Mouse (Mus musculus): ENCODE results near the gene Cd180. TPM values are rescaled to one million over a fixed set of nuclear protein-coding genes. Genes with fewer than 3 reads are reported as not detected.
A peak's percentile ranks its signal among the peaks of the same experiment; 100 is the strongest.

Cd180 gene
- 0.88 and 1.6 TPM in 2 replicates for polyA plus RNA-seq (2014; fragmentation: Nextera tagmentation; extraction: Ambion mirVana)

DNA sequence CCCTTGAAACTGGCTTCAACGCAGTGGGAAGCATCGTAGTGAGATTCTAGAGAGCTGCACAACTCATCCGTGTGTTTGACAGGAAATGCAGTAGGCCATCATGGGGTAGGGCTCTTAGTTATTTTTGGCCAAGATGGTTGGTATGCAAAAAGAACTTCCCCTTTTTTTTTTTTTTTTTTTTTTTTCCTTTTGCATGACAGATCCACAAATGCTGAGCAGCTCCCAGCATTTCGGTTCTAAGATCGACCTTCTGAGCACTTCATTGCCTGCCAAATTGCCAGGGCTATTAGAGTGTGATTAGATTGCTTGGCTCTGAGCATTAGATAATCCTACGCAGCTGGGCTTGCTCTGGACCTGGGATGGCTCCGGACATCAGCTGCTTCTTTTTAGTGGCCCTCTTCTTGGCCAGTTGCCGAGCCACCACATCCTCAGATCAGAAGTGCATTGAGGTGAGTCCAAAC, at the start of gene Cd180:
Cd180 (plus strand) TSS at position 218 of the 461 bp plus-strand sequence.
- no peak within 1 kb of the TSS for H3K4me3 ChIP-seq (ENCODE audit: low read depth, low read length)
- no peak within 1 kb of the TSS for H3K27ac ChIP-seq (replicated peaks; ENCODE audit: low read depth, low read length)
- 66% methylated on average over 8 of the region's 8 CpGs for WGBS
- peaks cover 3% of the 10 kb centered on the region for H3K4me1 ChIP-seq (ENCODE audit: control insufficient read depth, insufficient read depth, low read length)
- DNase-seq (ENCODE audit: low spot score) (peak; percentile 17), ATAC-seq (ENCODE audit: low read depth) (no peak)
- no peaks in the 10 kb centered on the region for H3K36me3 ChIP-seq (ENCODE audit: control insufficient read depth, insufficient read depth, low read length)
- H3K9ac ChIP-seq (ENCODE audit: low read depth, low read length) = no peak within 1 kb of the TSS
- H3K9me3 ChIP-seq (ENCODE audit: control insufficient read depth, low read length) = no peaks in the 10 kb centered on the region
- no peak within 1 kb of the TSS for H3K4me2 ChIP-seq (ENCODE audit: low read depth, low read length)
- no peaks in the 10 kb centered on the region for H3K27me3 ChIP-seq (replicated peaks; ENCODE audit: control insufficient read depth, insufficient read depth, low read length)

DNA sequence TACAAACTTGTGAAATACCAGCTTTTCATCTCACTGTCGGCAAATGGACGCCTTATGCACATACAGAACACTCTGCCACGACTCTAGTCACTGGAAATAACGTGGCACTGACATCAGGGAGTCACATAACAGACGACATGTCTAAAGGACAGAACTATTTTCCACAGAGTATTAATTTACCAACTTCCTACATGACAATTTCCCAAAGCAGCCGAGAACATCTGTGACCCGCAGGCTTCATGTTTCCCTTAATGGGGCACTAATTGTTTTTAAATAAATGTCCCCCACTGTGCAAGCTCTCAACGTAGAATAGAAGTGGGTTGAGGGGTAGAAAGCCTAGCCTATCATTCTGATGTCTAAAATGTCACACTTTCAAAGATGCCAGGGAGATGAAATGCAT, 49.0 kb upstream of the Cd180 start:
- WGBS = 20% methylated on average over 8 of the region's 8 CpGs
- Histone ChIP-seq H3K4me2 (ENCODE audit: low read depth, low read length) (peak overlapping the region; percentile 47), H3K4me3 (ENCODE audit: low read depth, low read length) (no peak overlapping the region), H3K27me3 (replicated peaks; ENCODE audit: control insufficient read depth, insufficient read depth, low read length) (no peaks in the 10 kb centered on the region), H3K4me1 (ENCODE audit: control insufficient read depth, insufficient read depth, low read length) (peaks cover 17% of the 10 kb centered on the region), H3K36me3 (ENCODE audit: control insufficient read depth, insufficient read depth, low read length) (no peaks in the 10 kb centered on the region), H3K27ac (replicated peaks; ENCODE audit: low read depth, low read length) (no peak overlapping the region; the same call in 1 of the 2 replicates), H3K9ac (ENCODE audit: low read depth, low read length) (no peak overlapping the region), H3K9me3 (ENCODE audit: control insufficient read depth, low read length) (no peaks in the 10 kb centered on the region)
- ATAC-seq (ENCODE audit: low read depth) = peak; percentile 60
- DNase-seq (ENCODE audit: low spot score) = peak; percentile 54

DNA sequence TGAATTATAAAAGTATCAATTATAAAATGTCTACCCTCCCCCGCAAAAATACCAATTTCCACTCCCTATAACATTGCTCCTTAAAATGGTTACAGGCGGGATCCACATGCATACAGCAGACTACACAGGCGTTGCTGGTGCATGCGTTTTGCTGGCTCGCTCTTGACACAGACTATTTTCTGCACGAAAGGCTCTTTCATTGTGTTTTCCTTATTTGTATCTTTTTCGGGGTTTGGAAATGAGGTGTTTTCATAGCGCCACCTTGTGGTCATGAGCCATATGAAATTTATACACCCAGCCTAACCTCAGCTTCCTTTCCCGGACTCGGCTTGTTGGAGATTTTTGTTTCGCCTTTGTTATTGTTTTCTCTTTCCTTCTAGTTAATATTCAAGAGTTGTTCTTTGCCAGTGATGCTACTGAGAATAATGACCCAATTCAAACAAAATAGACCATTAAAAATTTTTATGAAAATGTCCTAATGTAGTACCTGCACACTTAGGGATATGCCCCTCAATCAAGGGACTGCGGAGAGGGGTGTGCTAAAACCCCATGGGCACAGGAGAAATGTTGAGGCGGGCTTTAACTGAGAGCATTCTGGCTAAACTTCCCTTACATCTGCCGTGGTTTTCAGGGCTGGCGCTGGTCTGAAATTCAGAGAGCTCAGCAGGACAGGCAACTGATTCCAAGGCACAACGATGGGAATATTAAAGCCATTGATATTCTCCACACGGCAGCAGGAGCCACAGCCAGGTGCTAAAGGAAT, 48.4 kb upstream of the Cd180 start:
- 17% methylated on average over 17 of the region's 17 CpGs for WGBS
- no peak overlapping the region for H3K27ac ChIP-seq (replicated peaks; ENCODE audit: low read depth, low read length)
- no peak overlapping the region for H3K4me3 ChIP-seq (ENCODE audit: low read depth, low read length)
- H3K27me3 ChIP-seq (replicated peaks; ENCODE audit: control insufficient read depth, insufficient read depth, low read length) = no peaks in the 10 kb centered on the region
- ATAC-seq (ENCODE audit: low read depth) (peak; percentile 86), DNase-seq (ENCODE audit: low spot score) (peak; percentile 94)
- no peak overlapping the region for H3K9ac ChIP-seq (ENCODE audit: low read depth, low read length)
- peaks cover 17% of the 10 kb centered on the region for H3K4me1 ChIP-seq (ENCODE audit: control insufficient read depth, insufficient read depth, low read length)
- peak overlapping the region; percentile 47 for H3K4me2 ChIP-seq (ENCODE audit: low read depth, low read length)
- H3K9me3 ChIP-seq (ENCODE audit: control insufficient read depth, low read length) = no peaks in the 10 kb centered on the region
- no peaks in the 10 kb centered on the region for H3K36me3 ChIP-seq (ENCODE audit: control insufficient read depth, insufficient read depth, low read length)

DNA sequence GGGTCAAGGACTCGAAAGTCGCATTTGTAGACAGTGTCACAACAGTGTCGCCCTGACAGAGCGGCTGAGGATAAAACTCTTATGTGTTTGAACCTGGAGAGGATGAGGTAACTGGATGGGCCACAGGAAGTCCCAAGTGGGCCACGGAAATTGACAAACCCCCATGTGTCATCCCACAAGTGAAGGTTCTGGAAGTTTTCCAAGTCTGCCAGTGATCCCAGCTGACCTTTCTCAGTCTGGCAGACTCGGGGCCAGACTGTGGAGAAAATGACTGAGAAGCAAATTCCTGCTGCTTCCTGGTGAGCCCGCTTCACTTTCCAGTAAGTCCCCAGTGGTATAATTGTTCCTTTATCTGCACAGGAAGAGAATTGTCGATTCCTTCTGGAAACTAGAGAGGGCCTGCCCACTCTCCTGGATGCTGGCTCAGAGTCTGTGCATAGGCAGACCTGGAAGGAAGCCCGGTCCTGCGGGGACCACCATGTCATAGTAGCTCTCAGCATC, 47.0 kb upstream of the Cd180 start:
- no peak overlapping the region for H3K4me2 ChIP-seq (ENCODE audit: low read depth, low read length)
- H3K27me3 ChIP-seq (replicated peaks; ENCODE audit: control insufficient read depth, insufficient read depth, low read length) = no peaks in the 10 kb centered on the region
- DNase-seq (ENCODE audit: low spot score) (peak; percentile 48), ATAC-seq (ENCODE audit: low read depth) (no peak)
- H3K4me1 ChIP-seq (ENCODE audit: control insufficient read depth, insufficient read depth, low read length) = peaks cover 17% of the 10 kb centered on the region
- 48% methylated on average over 10 of the region's 10 CpGs for WGBS
- H3K36me3 ChIP-seq (ENCODE audit: control insufficient read depth, insufficient read depth, low read length) = no peaks in the 10 kb centered on the region
- H3K9ac ChIP-seq (ENCODE audit: low read depth, low read length) = no peak overlapping the region
- no peak overlapping the region for H3K27ac ChIP-seq (replicated peaks; ENCODE audit: low read depth, low read length)
- no peak overlapping the region for H3K4me3 ChIP-seq (ENCODE audit: low read depth, low read length)
- no peaks in the 10 kb centered on the region for H3K9me3 ChIP-seq (ENCODE audit: control insufficient read depth, low read length)

DNA sequence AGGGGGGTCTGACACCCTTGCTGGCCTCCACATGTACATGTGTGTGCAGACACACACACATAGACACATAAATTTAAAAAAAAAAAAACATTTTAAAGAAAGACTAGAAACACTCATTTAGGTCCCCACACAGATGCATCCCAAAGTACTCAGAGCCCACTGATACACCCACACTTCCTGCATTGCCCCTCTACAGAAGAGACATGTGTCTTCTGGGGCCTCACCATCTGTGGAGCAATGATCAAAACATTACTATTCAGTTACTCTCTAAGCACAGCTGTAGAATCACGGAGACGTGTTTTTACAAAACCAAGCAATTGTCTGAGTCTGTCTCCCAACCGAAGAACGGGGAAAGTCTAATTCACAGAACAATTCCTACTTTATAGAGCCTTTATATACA, 45.8 kb upstream of the Cd180 start:
- H3K27me3 ChIP-seq (replicated peaks; ENCODE audit: control insufficient read depth, insufficient read depth, low read length) = no peaks in the 10 kb centered on the region
- DNase-seq (ENCODE audit: low spot score) (peak; percentile 45), ATAC-seq (ENCODE audit: low read depth) (no peak)
- no peak overlapping the region for H3K4me2 ChIP-seq (ENCODE audit: low read depth, low read length)
- no peak overlapping the region for H3K9ac ChIP-seq (ENCODE audit: low read depth, low read length)
- WGBS = 64% methylated on average over 4 of the region's 4 CpGs
- no peaks in the 10 kb centered on the region for H3K9me3 ChIP-seq (ENCODE audit: control insufficient read depth, low read length)
- no peak overlapping the region for H3K4me3 ChIP-seq (ENCODE audit: low read depth, low read length)
- no peaks in the 10 kb centered on the region for H3K36me3 ChIP-seq (ENCODE audit: control insufficient read depth, insufficient read depth, low read length)
- no peak overlapping the region for H3K27ac ChIP-seq (replicated peaks; ENCODE audit: low read depth, low read length)
- peaks cover 17% of the 10 kb centered on the region for H3K4me1 ChIP-seq (ENCODE audit: control insufficient read depth, insufficient read depth, low read length)

DNA sequence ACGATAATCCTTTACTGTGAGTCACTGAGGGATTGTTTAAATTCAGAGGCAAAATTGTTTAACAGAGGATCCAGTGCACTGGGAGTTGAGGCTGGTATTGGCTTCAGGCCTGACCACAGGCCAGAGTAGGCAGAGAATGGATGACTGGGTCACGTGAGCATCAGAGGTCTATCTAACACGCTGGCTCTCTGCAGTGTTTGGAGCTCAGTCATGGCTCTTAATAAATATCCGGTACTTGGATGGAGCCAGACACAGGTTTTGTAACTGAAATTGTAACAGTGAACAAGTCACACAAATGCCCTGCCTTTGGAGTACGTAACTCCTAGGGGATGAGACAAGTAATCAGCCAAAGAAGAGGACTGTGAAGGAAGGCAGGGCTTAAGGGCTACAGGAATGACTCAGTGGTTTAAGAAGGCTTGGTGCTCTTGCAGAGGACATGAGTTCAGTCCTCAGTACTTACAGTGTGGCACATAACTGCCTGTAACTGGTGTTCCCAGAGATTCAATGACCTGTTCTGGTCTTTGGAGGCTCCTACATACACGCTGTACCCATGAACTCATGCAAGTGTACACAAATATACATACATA, 41.0 kb upstream of the Cd180 start:
- Histone ChIP-seq H3K27me3 (replicated peaks; ENCODE audit: control insufficient read depth, insufficient read depth, low read length) (no peaks in the 10 kb centered on the region), H3K9ac (ENCODE audit: low read depth, low read length) (no peak overlapping the region), H3K9me3 (ENCODE audit: control insufficient read depth, low read length) (no peaks in the 10 kb centered on the region), H3K36me3 (ENCODE audit: control insufficient read depth, insufficient read depth, low read length) (no peaks in the 10 kb centered on the region), H3K4me1 (ENCODE audit: control insufficient read depth, insufficient read depth, low read length) (0 out of 2 replicates have a peak, but pooled peaks cover 3% of the 10 kb centered on the region), H3K4me3 (ENCODE audit: low read depth, low read length) (no peak overlapping the region), H3K27ac (replicated peaks; ENCODE audit: low read depth, low read length) (no peak overlapping the region), H3K4me2 (ENCODE audit: low read depth, low read length) (no peak overlapping the region)
- DNase-seq (ENCODE audit: low spot score) (no peak), ATAC-seq (ENCODE audit: low read depth) (no peak)
- 73% methylated on average over 6 of the region's 6 CpGs for WGBS

DNA sequence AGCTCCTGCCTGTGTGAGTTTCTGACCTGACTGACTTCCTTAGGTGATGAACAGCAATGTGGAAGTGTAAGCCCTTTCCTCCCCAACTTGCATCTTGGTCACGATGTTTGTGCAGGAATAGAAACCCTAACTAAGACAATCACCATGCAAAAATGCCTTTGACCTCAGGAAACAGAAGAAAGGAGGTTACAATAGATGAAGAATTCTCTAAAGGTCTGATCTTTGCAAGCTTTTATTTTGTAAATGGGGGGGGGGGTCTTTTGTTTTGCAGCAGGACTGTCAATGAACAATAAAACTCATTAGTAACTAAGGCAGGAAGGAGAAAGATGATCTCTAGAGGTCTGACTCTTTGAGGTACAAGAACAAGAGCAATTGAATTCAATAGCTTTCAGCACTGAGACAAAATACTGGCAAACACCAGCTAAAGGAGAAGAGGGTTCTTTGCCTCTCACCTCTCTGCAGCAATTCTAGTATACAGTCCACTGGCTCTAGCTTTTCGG, 38.2 kb upstream of the Cd180 start:
- 86% methylated on average over 2 of the region's 2 CpGs for WGBS
- 0 out of 2 replicates have a peak, but pooled peaks cover 8% of the 10 kb centered on the region for H3K4me1 ChIP-seq (ENCODE audit: control insufficient read depth, insufficient read depth, low read length)
- H3K27ac ChIP-seq (replicated peaks; ENCODE audit: low read depth, low read length) = no peak overlapping the region
- no peak for ATAC-seq (ENCODE audit: low read depth)
- H3K9ac ChIP-seq (ENCODE audit: low read depth, low read length) = no peak overlapping the region
- H3K36me3 ChIP-seq (ENCODE audit: control insufficient read depth, insufficient read depth, low read length) = no peaks in the 10 kb centered on the region
- H3K9me3 ChIP-seq (ENCODE audit: control insufficient read depth, low read length) = no peaks in the 10 kb centered on the region
- no peak for DNase-seq (ENCODE audit: low spot score)
- no peaks in the 10 kb centered on the region for H3K27me3 ChIP-seq (replicated peaks; ENCODE audit: control insufficient read depth, insufficient read depth, low read length)
- H3K4me3 ChIP-seq (ENCODE audit: low read depth, low read length) = no peak overlapping the region
- H3K4me2 ChIP-seq (ENCODE audit: low read depth, low read length) = no peak overlapping the region

DNA sequence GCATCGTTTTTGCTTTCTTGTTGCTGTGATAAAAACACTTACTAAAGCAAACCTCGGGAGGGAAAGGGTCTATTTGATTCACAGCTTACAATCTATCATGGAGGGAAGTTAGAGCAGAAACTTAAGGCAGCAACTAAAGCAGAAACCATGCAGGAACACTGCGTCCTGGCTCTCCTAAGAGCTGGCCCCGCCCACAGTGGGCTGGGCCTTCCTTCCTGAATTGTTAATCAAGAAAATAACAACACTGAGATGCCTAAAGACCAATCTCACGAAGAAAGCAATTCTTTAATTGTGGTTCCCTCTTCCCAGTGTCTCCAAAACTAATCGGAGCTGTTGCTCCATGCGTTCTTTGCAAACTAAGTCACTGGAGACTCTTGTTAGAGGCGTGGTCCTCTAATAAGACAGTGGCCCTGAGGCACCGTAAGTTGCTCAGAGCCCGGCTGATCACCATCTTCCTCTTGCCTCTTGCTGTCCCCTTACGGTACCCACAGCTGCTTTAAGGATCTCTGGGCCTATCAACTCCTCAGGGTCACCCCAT, 37.1 kb upstream of the Cd180 start:
- WGBS = 71% methylated on average over 11 of the region's 11 CpGs
- DNase-seq (ENCODE audit: low spot score) = no peak
- H3K4me2 ChIP-seq (ENCODE audit: low read depth, low read length) = no peak overlapping the region
- H3K27ac ChIP-seq (replicated peaks; ENCODE audit: low read depth, low read length) = no peak overlapping the region
- H3K4me1 ChIP-seq (ENCODE audit: control insufficient read depth, insufficient read depth, low read length) = 0 out of 2 replicates have a peak, but pooled peaks cover 8% of the 10 kb centered on the region
- H3K9me3 ChIP-seq (ENCODE audit: control insufficient read depth, low read length) = no peaks in the 10 kb centered on the region
- H3K9ac ChIP-seq (ENCODE audit: low read depth, low read length) = no peak overlapping the region
- H3K4me3 ChIP-seq (ENCODE audit: low read depth, low read length) = no peak overlapping the region
- H3K27me3 ChIP-seq (replicated peaks; ENCODE audit: control insufficient read depth, insufficient read depth, low read length) = no peaks in the 10 kb centered on the region
- no peak for ATAC-seq (ENCODE audit: low read depth)
- H3K36me3 ChIP-seq (ENCODE audit: control insufficient read depth, insufficient read depth, low read length) = no peaks in the 10 kb centered on the region

Measured in embryonic facial prominence, embryonic 14.5 days (tissue).